Mouse (Mus musculus): ENCODE measurements around the gene Batf3. TPM values are rescaled to one million over a fixed set of nuclear protein-coding genes. Genes with fewer than 3 reads are reported as not detected.
"Not testable (repeated sequence)": the region's sequence is repeated elsewhere in the genome, so short reads cannot be mapped to it uniquely, and the experiment has no call there.

Batf3 gene
- total RNA-seq, 2 experiments from 2014 or later = not detected

GRCm38 (mm10) chr1:191131692-191132091 lies 34.0 kb downstream of the Batf3 start:
- no peak for DNase-seq (ENCODE audit: low spot score in 2 of 2)

DNA sequence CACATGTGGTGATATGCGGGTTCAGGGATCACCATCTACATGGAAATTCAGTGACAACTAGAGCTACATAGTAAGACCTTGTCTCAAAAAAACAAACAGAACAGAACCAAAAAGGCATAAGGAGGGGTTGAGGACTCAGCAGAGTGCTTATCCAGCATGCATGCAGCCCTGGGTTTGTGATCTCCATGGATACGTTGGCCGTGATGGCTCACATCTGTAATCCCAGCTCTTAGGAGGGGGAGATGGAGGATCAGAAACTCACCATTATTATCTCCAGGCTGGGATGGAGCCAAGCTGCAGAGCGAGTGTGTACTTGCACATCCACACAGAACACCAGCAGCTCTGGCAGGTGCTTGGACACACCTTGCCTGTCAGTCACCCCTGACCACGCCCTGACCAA lies 34.6 kb downstream of the Batf3 start:
- DNase-seq (ENCODE audit: low spot score in 2 of 2) = no peak

- no peak for DNase-seq (ENCODE audit: low spot score in 2 of 2)
These were observed 35.3 kb downstream of the Batf3 start for GRCm38 (mm10) chr1:191132934-191133333.

- no peak for DNase-seq (ENCODE audit: low spot score in 2 of 2)
These were observed 37.8 kb downstream of the Batf3 start for GRCm38 (mm10) chr1:191135406-191135805.

GRCm38 (mm10) chr1:191138436-191138835 lies 40.8 kb downstream of the Batf3 start:
- no peak for DNase-seq (ENCODE audit: low spot score in 2 of 2)

DNA sequence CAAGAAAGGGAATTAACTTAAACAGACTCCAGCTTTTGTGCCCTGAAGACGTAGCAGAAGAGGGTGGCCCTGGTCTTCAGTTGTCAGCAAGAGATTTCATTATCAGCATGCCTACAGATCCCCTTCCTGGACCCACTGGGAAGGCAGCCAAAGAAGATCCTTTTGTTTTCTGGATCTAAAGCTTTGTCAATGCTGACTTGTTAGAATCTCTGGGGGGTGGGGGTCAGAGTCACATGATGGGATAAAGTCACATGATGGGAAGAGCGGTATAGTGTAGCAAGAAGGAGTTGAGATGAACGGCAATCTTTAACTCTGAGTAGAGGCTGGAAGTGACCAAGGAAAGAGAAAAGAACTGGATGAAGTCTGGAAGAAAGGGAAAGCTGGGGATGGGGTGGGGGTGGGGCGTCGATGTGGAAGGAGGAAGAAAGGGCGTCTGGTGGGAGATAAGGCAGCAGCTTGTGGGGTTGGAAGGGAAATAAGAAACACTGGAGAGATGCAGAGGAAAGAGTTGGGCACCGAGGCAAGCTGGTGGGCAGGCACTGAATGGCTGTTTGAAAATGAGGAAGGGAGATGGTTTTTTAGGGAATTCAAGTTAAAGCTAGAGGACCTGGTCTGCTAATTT lies 41.3 kb downstream of the Batf3 start:
- DNase-seq (ENCODE audit: low spot score in 2 of 2) = no peak

GRCm38 (mm10) chr1:191140983-191141382 lies 43.3 kb downstream of the Batf3 start:
- no peak for DNase-seq (ENCODE audit: low spot score in 2 of 2)

GRCm38 (mm10) chr1:191149489-191149888 lies 51.8 kb downstream of the Batf3 start:
- DNase-seq (ENCODE audit: low spot score in 2 of 2) = not testable (repeated sequence)

DNA sequence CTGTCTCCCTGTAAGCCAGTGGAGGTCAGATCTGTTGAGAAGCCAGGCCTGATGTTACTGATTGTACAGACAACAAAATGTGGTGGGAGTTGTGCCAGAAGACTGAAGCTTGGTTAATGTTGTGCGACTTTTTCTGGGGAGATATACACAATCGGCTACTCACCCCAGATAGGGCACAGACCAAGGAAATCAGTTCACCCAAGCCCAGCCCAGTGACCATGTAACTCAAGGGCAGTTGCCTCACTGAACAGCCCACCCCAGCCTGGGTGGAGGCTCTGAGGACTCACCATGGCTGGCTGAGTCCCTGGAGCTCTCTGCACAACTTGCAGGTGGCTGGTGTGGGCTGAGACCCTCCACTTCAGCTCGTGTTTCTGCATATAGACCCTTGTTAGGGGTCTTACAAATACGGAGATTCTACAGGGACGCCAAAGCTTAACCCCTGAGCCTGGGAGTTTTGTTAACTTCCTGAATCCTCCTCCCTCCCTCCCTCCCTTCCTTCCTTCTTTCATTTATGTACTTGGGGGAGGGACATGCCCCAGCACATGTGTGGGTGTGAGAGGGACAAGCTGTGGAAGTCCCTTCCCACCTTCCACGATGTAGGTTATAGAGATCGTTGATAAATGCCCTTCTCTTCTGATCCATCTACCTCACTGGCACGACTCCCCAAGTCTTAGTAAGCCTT lies 53.4 kb downstream of the Batf3 start:
- DNase-seq (ENCODE audit: low spot score in 2 of 2) = no peak

GRCm38 (mm10) chr1:191153052-191153451 lies 55.4 kb downstream of the Batf3 start:
- peak; percentile 17 to 27 for DNase-seq (ENCODE audit: low spot score in 2 of 2)

DNA sequence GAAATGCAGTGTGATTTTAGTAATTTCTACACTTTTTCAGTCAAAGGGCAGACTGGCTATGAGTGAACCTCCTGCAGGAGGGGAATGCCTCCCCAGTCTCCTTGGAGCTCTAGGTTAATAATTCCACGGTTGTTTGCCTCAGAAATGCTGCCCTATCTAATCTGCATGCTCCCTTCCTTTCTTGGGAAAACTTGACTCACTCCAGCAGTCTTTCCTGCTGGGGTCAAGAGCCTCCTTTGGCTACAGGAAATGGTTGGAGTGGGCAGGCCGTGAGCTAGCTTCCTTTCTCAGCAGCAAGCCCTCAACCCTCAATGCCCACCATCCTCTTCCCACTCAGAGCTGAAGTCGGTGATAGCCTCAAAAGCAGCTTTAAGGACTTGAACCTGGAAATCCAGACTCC lies 56.7 kb downstream of the Batf3 start:
- DNase-seq (ENCODE audit: low spot score in 2 of 2) = no peak

Other genes starting within 250 kb of the Batf3 start
- 10 to 100 TPM; 54.8 to 59.9 TPM for gene Rps6kc1, start 186.1 kb upstream of the Batf3 start, total RNA-seq (2021)
- gene Angel2, start 172.7 kb upstream of the Batf3 start, total RNA-seq (2021) = 10 to 100 TPM; 47.4 to 49.0 TPM
- gene Vash2, start 118.6 kb upstream of the Batf3 start, total RNA-seq (2021) = 1 to 10 TPM; 6.4 to 7.4 TPM
- gene Flvcr1, start 71.7 kb upstream of the Batf3 start, total RNA-seq (2021) = 10 to 100 TPM; 18.6 to 21.6 TPM
- gene Spata45, start 61.2 kb upstream of the Batf3 start, total RNA-seq (2021) = not detected
- gene Tatdn3, start 34.9 kb upstream of the Batf3 start, total RNA-seq (2021) = 10 to 100 TPM; 30.0 to 42.1 TPM
- gene Nsl1, start 34.8 kb upstream of the Batf3 start, total RNA-seq (2021) = 1 to 10 TPM in 1 of 2 experiments, under 1 TPM in 1; 0.60 to 1.2 TPM
- gene Fam71a, start 67.0 kb downstream of the Batf3 start, total RNA-seq (2021) = not detected
- gene Atf3, start 120.2 kb downstream of the Batf3 start, total RNA-seq (2021) = under 1 TPM; 0.79 to 0.90 TPM
- gene Nenf, start 220.3 kb downstream of the Batf3 start, total RNA-seq (2021) = 10 to 100 TPM; 64.7 to 67.4 TPM
- 10 to 100 TPM in 1 of 2 experiments, 1 to 10 TPM in 1; 9.3 to 11.4 TPM for gene Tmem206, start 228.1 kb downstream of the Batf3 start, total RNA-seq (2021)

Data from layer of hippocampus, postnatal 14 days (tissue).